Mouse (Mus musculus): ENCODE measurements at regions not wholly inside any gene's neighbourhood (a gene's known extent, or its start where the extent isn't known, plus 50 kb on each side); places are given as distances from the start of the nearest gene placed in this dataset.
"Not testable (repeated sequence)": the region's sequence is repeated elsewhere in the genome, so short reads cannot be mapped to it uniquely, and the experiment has no call there.

DNA sequence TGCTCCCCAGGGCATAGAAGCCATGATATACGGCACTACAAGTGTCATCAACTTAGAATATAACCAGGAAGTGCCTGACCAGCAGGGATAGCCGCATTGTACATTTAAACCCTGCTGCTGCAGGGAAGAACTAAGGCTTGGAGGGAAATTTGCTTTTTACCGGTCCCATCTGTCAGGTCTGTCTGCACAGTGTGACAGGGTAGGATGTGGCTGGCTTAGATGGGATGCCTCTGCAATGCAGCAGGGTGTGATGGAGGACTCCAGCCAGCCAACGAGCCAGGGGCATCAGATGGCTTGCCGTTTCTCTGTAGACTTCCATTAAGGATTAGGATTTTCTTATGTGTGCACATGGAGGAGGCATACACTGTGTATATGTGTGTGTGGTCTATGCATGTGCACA is 426.2 kb upstream of the Auts2 start:
- no peak for DNase-seq (ENCODE audit: low read depth, low spot score)

- DNase-seq (ENCODE audit: low read depth, low spot score) = no peak
These were observed 416.8 kb upstream of the Auts2 start for GRCm38 (mm10) chr5:132959901-132960300.

DNA sequence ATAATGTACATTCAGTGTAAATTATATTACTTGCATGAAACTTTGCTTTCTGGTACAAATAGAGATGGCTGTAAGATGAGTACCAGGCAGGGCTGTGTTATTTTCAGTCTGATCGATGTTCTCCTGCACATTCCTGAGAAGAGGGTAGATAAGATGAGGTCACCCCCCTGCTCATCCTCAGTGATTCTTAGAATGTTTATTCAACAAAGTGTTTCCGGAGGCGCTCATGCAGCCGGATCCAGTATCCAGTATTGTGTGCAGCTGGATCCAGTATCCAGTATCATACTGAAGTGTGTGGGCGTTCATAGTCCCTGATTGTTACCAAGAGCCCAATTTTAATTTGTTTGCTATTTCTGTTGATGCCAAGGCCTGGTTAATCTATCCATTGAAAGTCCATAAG is 413.0 kb upstream of the Auts2 start:
- DNase-seq (ENCODE audit: low read depth, low spot score) = no peak

- DNase-seq (ENCODE audit: low read depth, low spot score) = no peak
These were observed 411.9 kb upstream of the Auts2 start for GRCm38 (mm10) chr5:132955051-132955450.

DNA sequence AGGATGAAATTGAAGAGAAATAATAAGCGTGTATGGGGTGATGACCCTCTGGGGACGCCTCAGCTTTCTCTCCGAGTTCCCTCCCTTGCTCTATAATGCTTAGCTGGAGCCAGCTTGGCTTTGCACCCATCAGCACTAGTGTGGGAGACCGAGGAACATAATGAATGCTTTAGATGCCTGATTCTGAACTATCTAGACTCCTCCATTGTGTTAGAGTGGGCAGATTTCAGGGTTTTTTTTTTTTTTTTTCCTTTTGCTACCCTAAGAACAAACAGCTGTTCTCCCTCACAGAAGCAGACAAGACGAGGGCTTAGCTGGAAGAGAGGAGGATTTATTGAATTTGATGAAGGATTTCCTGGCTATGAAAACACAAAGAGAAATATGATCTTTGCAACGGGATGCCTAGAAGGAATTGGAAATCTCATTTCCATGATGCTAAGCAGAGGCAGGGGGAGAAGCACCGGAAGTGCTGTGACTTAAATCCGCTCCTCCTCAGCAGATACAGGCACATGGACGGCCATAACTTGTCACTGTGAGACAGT is 390.4 kb upstream of the Auts2 start:
- no peak for DNase-seq (ENCODE audit: low read depth, low spot score)

DNA sequence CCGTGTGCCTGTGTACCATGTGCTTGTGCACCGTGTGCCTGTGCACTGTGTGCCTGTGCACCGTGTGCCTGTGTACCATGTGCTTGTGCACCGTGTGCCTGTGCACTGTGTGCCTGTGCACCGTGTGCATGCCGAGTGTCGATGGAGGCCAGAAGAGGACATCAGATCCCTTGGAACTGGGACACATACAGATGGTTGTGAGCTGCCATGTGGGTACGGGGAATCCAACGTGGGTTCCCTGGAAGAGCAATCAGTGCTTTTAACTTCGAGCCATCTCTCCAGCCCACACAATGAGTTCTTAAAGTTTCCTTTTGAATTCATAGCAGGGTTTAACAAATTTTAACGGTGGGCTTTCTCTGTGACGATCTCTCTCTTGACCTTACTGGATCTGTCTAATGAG is 386.8 kb upstream of the Auts2 start:
- not testable (repeated sequence) for DNase-seq (ENCODE audit: low read depth, low spot score)

DNA sequence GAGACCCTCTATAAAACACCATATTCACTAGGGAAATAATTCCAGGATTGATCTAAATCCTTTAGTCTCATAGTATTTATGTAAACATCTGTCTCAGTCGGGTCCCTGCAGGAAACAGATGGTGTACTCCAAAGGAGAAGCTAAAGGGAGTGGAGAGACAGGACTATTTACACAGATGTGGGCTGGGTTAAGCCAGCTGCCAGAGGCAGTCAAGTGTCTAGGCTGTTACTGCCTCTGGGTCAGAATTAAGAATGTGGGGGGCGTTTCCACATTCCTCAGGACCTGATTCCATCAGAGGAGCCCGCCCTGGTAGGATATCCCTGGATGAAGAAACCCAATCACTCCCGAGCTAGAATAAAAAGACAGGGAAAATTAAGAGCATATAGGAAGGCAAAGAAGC is 380.2 kb upstream of the Auts2 start:
- DNase-seq (ENCODE audit: low read depth, low spot score) = no peak

- no peak for DNase-seq (ENCODE audit: low read depth, low spot score)
These were observed 365.9 kb upstream of the Auts2 start for GRCm38 (mm10) chr5:132909056-132909455.

- DNase-seq (ENCODE audit: low read depth, low spot score) = no peak
These were observed 365.1 kb upstream of the Auts2 start for GRCm38 (mm10) chr5:132908220-132908619.

GRCm38 (mm10) chr5:132892591-132892990 is 349.4 kb upstream of the Auts2 start:
- DNase-seq (ENCODE audit: low read depth, low spot score) = no peak

- no peak for DNase-seq (ENCODE audit: low read depth, low spot score)
These were observed 341.0 kb upstream of the Auts2 start for GRCm38 (mm10) chr5:132884130-132884529.

GRCm38 (mm10) chr5:132882291-132882690 is 339.1 kb upstream of the Auts2 start:
- no peak for DNase-seq (ENCODE audit: low read depth, low spot score)

DNA sequence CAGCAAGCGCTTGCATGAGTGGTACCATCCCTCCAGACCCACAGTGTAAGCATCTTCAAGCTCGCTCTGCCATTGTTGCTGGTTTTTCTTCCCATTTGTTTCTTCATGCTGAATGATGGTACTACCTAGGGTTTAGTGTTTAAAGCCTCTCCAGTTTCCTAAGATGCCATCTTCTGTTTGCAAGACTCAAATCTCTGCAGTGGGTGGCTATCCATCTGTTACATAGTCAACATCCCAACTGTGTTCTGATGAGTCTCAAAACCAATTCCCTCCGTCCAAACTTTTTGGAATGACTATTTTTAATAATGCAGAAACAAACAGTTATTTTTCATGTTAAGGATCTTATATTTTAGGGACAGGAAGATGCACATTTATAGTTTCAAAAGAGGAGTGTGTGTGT is 338.0 kb upstream of the Auts2 start:
- no peak for DNase-seq (ENCODE audit: low read depth, low spot score)

GRCm38 (mm10) chr5:132876336-132876840 is 333.2 kb upstream of the Auts2 start:
- no peak for DNase-seq (ENCODE audit: low read depth, low spot score)

GRCm38 (mm10) chr5:132858846-132859510 is 315.8 kb upstream of the Auts2 start:
- no peak for DNase-seq (ENCODE audit: low read depth, low spot score)

DNA sequence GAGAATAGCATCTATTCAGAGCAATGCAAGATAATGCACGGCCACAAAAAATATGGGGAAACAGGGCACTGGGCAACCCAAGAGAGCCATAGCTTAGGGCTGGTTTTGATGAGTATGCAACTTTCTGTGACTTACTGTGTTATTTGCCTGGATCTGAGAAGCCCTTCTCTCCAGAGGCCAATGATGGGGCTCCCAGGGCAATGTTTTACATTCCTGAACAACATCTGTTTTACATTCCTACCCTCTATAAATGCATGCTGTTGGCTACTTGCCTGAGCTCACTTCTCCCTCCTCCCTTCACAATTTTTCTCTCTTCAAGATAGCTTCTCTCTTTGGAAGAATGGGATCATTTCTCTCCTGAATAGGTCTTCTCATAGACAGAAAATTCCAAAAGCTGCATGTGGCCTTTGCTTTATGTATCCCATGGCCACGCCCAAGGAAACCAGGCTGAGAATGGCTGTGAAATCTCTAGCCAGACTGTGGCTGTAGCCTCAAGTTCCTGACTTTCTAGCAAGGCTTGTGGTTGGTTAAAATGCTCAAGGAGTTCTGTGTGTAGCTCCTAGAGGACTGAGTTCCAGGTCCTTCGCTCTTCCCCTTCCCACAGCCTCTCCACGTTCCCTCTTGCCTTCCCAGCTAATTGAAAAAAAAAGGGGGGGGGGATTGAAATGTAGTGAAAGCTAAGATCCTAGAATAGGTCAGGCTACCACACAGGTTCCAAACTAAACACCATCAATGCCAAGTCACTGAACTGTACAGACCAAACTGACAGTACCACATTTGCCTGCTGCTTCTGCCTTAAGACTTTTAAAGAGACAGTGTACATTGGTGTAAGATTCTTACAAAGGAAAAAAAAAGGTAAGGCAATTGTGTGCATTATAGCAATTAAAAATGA is 312.7 kb upstream of the Auts2 start:
- no peak for DNase-seq (ENCODE audit: low read depth, low spot score)

DNA sequence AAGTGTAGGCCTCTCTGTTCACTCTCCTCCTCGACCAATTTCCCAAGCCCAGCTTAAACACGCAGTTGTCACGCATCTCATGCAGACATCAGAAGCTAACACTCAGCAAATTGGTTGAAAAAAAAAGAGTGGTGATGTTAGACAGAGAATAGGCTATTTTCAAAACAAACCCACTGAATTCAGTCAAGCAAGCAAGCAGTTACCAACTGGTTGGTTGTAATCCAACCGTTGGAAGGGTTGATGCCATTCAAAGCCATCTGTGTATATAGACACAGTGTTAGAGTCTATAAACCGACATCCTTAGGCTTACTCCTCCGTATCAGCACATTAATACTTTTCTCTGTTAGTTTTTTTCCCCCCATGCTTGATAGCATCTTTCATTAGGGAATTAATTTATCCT is 307.6 kb upstream of the Auts2 start:
- no peak for DNase-seq (ENCODE audit: low read depth, low spot score)

GRCm38 (mm10) chr5:132848086-132848485 is 304.9 kb upstream of the Auts2 start:
- DNase-seq (ENCODE audit: low read depth, low spot score) = no peak

GRCm38 (mm10) chr5:132843284-132843683 is 300.1 kb upstream of the Auts2 start:
- no peak for DNase-seq (ENCODE audit: low read depth, low spot score)

GRCm38 (mm10) chr5:132841794-132842193 is 298.6 kb upstream of the Auts2 start:
- no peak for DNase-seq (ENCODE audit: low read depth, low spot score)

DNA sequence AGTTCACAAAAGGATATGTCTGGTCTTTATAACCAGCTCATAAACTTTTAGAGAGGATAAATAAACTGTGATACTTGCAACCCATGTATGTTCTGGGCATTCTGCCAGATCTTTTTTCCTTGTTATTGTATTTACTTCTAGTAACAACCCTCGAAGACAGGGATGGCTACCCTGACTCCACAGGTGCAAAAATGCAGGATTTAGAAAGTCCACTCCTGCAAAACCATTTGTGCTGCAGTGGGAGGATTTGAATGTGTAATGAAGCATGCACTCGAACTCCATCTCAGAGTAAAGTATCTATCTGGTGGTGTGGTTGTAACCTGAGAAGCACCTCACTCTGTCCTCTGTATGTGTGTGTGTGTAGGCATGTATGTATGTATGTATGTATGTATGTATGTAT is 294.3 kb upstream of the Auts2 start:
- DNase-seq (ENCODE audit: low read depth, low spot score) = no peak

DNA sequence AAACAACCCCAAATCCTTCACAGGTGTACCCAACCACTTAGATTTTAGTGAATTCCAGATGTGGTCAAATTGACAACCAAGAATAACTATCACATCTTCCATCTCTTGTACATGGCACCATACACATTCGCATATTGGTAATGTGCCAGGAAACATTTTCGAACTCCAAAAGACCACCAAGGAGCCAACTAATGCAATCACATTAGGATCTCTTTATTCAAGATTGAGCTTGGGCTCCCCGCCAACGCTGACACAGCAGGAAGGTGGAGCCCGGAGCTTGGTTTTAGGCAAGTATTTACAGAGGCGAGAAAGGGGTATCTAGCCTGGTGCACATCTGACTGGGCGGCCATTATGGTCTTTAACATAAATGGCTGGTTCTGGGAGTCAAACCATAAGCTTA is 285.8 kb upstream of the Auts2 start:
- no peak for DNase-seq (ENCODE audit: low read depth, low spot score)
